Mouse (Mus musculus): ENCODE results near the gene Gm2310.

DNA sequence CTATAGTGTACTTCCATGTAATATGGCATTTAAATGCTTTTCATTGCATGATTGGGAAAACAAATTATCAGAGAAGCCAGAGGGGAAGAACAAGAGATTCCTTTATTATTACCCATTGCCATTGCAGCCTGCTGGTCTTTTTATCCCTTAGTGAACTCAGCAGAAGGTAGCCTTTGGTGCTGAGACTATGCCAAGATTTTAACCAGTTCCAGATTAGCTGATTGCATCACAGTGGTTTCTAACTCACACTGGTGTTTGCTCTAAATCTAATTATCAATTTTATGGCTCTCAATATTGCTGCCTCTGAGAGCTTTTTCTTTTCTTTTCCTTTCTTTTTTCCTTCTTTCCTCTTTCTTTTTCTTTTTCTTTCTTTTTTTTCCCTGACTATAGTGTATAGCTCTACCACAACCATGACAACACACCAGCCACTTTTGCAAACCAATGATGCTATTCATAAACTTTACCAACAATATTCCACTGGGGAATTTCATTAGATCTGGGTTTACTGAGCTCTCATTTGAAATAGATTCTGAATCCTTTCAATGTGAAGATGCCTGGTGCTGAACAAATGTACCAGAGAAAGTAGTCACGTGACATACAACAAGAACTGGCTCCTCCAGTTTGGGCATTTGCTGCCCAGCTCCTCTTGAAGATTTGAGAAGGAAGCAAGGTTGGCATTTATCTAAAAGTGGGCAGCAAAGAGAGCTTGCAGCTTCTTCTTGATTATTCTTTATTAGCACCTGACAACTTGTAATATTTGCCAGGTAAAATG lies 43.9 kb upstream of the Gm2310 start:
- TF ChIP-seq CTCF (IDR thresholded peaks at IDR 0.05; ENCODE audit: borderline replicate concordance, control insufficient read depth, extremely low read depth, insufficient read depth, low read length, poor library complexity) (no peak), POLR2A (IDR thresholded peaks at IDR 0.05; ENCODE audit: control insufficient read depth, extremely low read depth, insufficient read depth, low read length, poor library complexity) (no peak)
